ENCODE assay signal across 14 mouse cellular contexts in genomic region chr16:13455560-13455959, GRCm38 (mm10).
DNase-seq lines count a peak whose midpoint lies in the region; ATAC-seq lines count a peak whose summit lies in the region.
"Had no signal": no experiment of that assay in that cellular context is flagged by ENCODE, and none has a peak within 500 bp of the region (broad histone marks: within the 10 kb centered on the region; RNA-seq: fewer than 3 reads in every experiment).

No protein-coding gene starts in this region.

- no peaks in the 10 kb centered on the region for H3K9me3 ChIP-seq in kidney, embryonic 15.5 days (replicated peaks)
- H3K9me3 ChIP-seq in midbrain, embryonic 11.5 days (ENCODE audit: control insufficient read depth, low read length) = no peaks in the 10 kb centered on the region
- no peaks in the 10 kb centered on the region for H3K9me3 ChIP-seq in midbrain, embryonic 16.5 days (replicated peaks; ENCODE audit: control insufficient read depth, low read length, poor library complexity, severe bottlenecking)
- H3K9me3 ChIP-seq in forebrain, embryonic 15.5 days = no peaks in the 10 kb centered on the region
- H3K9me3 ChIP-seq: embryonic facial prominence, embryonic 13.5 days; limb, embryonic 15.5 days had no signal

- no peaks in the 10 kb centered on the region for H3K27me3 ChIP-seq in kidney, embryonic 15.5 days
- no peaks in the 10 kb centered on the region for H3K27me3 ChIP-seq in midbrain, embryonic 11.5 days (ENCODE audit: control insufficient read depth, insufficient read depth, low read length)
- H3K27me3 ChIP-seq in midbrain, embryonic 16.5 days (ENCODE audit: control insufficient read depth, insufficient read depth, low read depth, low read length) = no peaks in the 10 kb centered on the region
- peaks cover 54% of the 10 kb centered on the region for H3K27me3 ChIP-seq in forebrain, embryonic 15.5 days
- H3K27me3 ChIP-seq: limb, embryonic 15.5 days had no signal

- no peak overlapping the region for H3K9ac ChIP-seq in kidney, embryonic 15.5 days
- no peak overlapping the region for H3K9ac ChIP-seq in midbrain, embryonic 11.5 days (ENCODE audit: low read length)
- H3K9ac ChIP-seq in midbrain, embryonic 16.5 days (ENCODE audit: low read depth, low read length) = no peak overlapping the region
- H3K9ac ChIP-seq in forebrain, embryonic 15.5 days (replicated peaks) = no peak overlapping the region
- H3K9ac ChIP-seq: embryonic facial prominence, embryonic 13.5 days; limb, embryonic 15.5 days; lung, embryonic 14.5 days had no signal

- H3K4me1 ChIP-seq in kidney, embryonic 15.5 days = peaks cover 3% of the 10 kb centered on the region; the same call in 1 of the 2 replicates
- H3K4me1 ChIP-seq in midbrain, embryonic 11.5 days (ENCODE audit: control insufficient read depth, insufficient read depth, low read length) = peaks cover 18% of the 10 kb centered on the region
- H3K4me1 ChIP-seq in midbrain, embryonic 16.5 days (ENCODE audit: control insufficient read depth, insufficient read depth, low read length) = peaks cover 4% of the 10 kb centered on the region
- peaks cover 25% of the 10 kb centered on the region for H3K4me1 ChIP-seq in forebrain, embryonic 15.5 days

- 0 out of 2 replicates have a peak, but pooled peaks have one; percentile 9 for ATAC-seq in kidney, embryonic 15.5 days (replicated peaks; ENCODE audit: low FRiP score)
- no peak for ATAC-seq in midbrain, embryonic 11.5 days (ENCODE audit: low FRiP score)
- ATAC-seq in midbrain, embryonic 16.5 days = no peak
- ATAC-seq in forebrain, embryonic 15.5 days (replicated peaks) = no peak

- H3K4me2 ChIP-seq in kidney, embryonic 15.5 days = no peak overlapping the region
- no peak overlapping the region for H3K4me2 ChIP-seq in midbrain, embryonic 11.5 days
- no peak overlapping the region for H3K4me2 ChIP-seq in midbrain, embryonic 16.5 days (ENCODE audit: low read length)
- no peak overlapping the region for H3K4me2 ChIP-seq in forebrain, embryonic 15.5 days (replicated peaks)
- H3K4me2 ChIP-seq: embryonic facial prominence, embryonic 13.5 days; limb, embryonic 15.5 days; lung, embryonic 14.5 days had no signal

- peak; percentile 49 for DNase-seq in adrenal gland, adult 2 months
- no peak for DNase-seq in adrenal gland, adult 18-20 months (ENCODE audit: low spot score in 2 of 2)
- DNase-seq in kidney, adult 11 months = no peak
- DNase-seq in midbrain, embryonic 11.5 days (ENCODE audit: low spot score, missing footprints) = peak; percentile 31
- no peak for DNase-seq in adipocyte (ENCODE audit: low spot score)
- DNase-seq: cerebellum, adult 9-10 months; heart, adult 11 months; layer of hippocampus, adult 9-11 months; lung, embryonic 14.5 days had no signal

- no peak overlapping the region for H3K4me3 ChIP-seq in kidney, embryonic 15.5 days (replicated peaks)
- H3K4me3 ChIP-seq in midbrain, embryonic 11.5 days (ENCODE audit: low read depth, low read length) = no peak overlapping the region
- H3K4me3 ChIP-seq in midbrain, embryonic 16.5 days (ENCODE audit: low read depth, low read length) = no peak overlapping the region
- no peak overlapping the region for H3K4me3 ChIP-seq in forebrain, embryonic 15.5 days
- H3K4me3 ChIP-seq: embryonic facial prominence, embryonic 13.5 days; limb, embryonic 15.5 days had no signal

- no peaks in the 10 kb centered on the region for H3K36me3 ChIP-seq in kidney, embryonic 15.5 days
- H3K36me3 ChIP-seq in midbrain, embryonic 11.5 days (ENCODE audit: control insufficient read depth, insufficient read depth, low read length) = no peaks in the 10 kb centered on the region
- H3K36me3 ChIP-seq in midbrain, embryonic 16.5 days (ENCODE audit: control insufficient read depth, insufficient read depth, low read length) = no peaks in the 10 kb centered on the region
- H3K36me3 ChIP-seq in forebrain, embryonic 15.5 days = no peaks in the 10 kb centered on the region
- H3K36me3 ChIP-seq: embryonic facial prominence, embryonic 13.5 days; limb, embryonic 15.5 days had no signal

- no peak overlapping the region for H3K27ac ChIP-seq in kidney, embryonic 15.5 days
- no peak overlapping the region for H3K27ac ChIP-seq in midbrain, embryonic 11.5 days (ENCODE audit: low read depth, low read length)
- H3K27ac ChIP-seq in midbrain, embryonic 16.5 days (ENCODE audit: low read length) = no peak overlapping the region
- no peak overlapping the region for H3K27ac ChIP-seq in forebrain, embryonic 15.5 days (replicated peaks)
- H3K27ac ChIP-seq: embryonic facial prominence, embryonic 13.5 days; limb, embryonic 15.5 days had no signal

Comparison
In these comparisons a context has a peak if more than half of its experiments do, and no peak if none do; other contexts are left out.
1. DNase-seq: peak in adrenal gland, adult 2 months (single experiment) and midbrain, embryonic 11.5 days (single experiment); none in adrenal gland, adult 18-20 months (0 of 2), kidney, adult 11 months (single experiment) and adipocyte (single experiment).